Mouse (Mus musculus) CD8-positive naive resting alpha-beta T cell, adult 2 months (primary cell): ENCODE data around the gene Psmd2.

Source experiments
- DNase-seq, 2 experiments: peaks; one replicate each; pipeline ENCODE4 v3.0.0; 2022; ENCODE audit warnings: low read depth in 2 of 2, low spot score in 2 of 2

Psmd2 gene

GRCm38 (mm10) chr16:20701316-20701715 is 49.9 kb downstream of the Psmd2 start:
- no peak for DNase-seq

GRCm38 (mm10) chr16:20701729-20702521 is 50.5 kb downstream of the Psmd2 start:
- DNase-seq: no peak

- no peak for DNase-seq
These were observed 51.1 kb downstream of the Psmd2 start for GRCm38 (mm10) chr16:20702522-20702893.

GRCm38 (mm10) chr16:20703071-20703470 is 51.6 kb downstream of the Psmd2 start:
- DNase-seq: no peak

GRCm38 (mm10) chr16:20703699-20704400 is 52.4 kb downstream of the Psmd2 start:
- DNase-seq: no peak

- no peak for DNase-seq
These were observed 54.3 kb downstream of the Psmd2 start for GRCm38 (mm10) chr16:20705786-20706185.

- DNase-seq: no peak
These were observed 55.1 kb downstream of the Psmd2 start for GRCm38 (mm10) chr16:20706407-20707055.

- no peak for DNase-seq
These were observed 56.9 kb downstream of the Psmd2 start for GRCm38 (mm10) chr16:20708220-20708938.

GRCm38 (mm10) chr16:20708939-20709734 is 57.7 kb downstream of the Psmd2 start:
- peak in 1 of 2 experiments; percentile 47 for DNase-seq

GRCm38 (mm10) chr16:20710370-20710769 is 58.9 kb downstream of the Psmd2 start:
- no peak for DNase-seq

GRCm38 (mm10) chr16:20710810-20711209 is 59.4 kb downstream of the Psmd2 start:
- no peak for DNase-seq

GRCm38 (mm10) chr16:20712190-20712589 is 60.7 kb downstream of the Psmd2 start:
- DNase-seq: no peak

GRCm38 (mm10) chr16:20712889-20713288 is 61.4 kb downstream of the Psmd2 start:
- DNase-seq: no peak
